Mouse (Mus musculus): ENCODE results near the gene Fat3. TPM values are rescaled to one million over a fixed set of nuclear protein-coding genes. Genes with fewer than 3 reads are reported as not detected.
A peak's percentile ranks its signal among the peaks of the same experiment; 100 is the strongest.

Gene Fat3
- polyA plus RNA-seq, 1 experiment from 2014 or later = 1.1 TPM

GRCm38 (mm10) chr9:16002991-16003390, 498.1 kb downstream of the Fat3 start:
- Histone ChIP-seq H3K27ac (replicated peaks) (no peak overlapping the region), H3K36me3 (peaks cover 9% of the 10 kb centered on the region; the same call in 1 of the 2 replicates), H3K27me3 (replicated peaks) (no peaks in the 10 kb centered on the region), H3K4me2 (no peak overlapping the region), H3K9me3 (no peaks in the 10 kb centered on the region), H3K9ac (no peak overlapping the region), H3K4me3 (no peak overlapping the region), H3K4me1 (no peaks in the 10 kb centered on the region)
- ATAC-seq (ENCODE audit: extremely low read depth, insufficient number of reproducible peaks, low FRiP score, low TSS enrichment) = no peak
- WGBS = 75% methylated on average over 1 of the region's 1 CpGs

- Histone ChIP-seq H3K27me3 (replicated peaks) (no peaks in the 10 kb centered on the region), H3K4me3 (no peak overlapping the region), H3K9ac (no peak overlapping the region), H3K4me2 (no peak overlapping the region), H3K27ac (replicated peaks) (no peak overlapping the region), H3K36me3 (peaks cover 11% of the 10 kb centered on the region; the same call in 1 of the 2 replicates), H3K9me3 (no peaks in the 10 kb centered on the region), H3K4me1 (no peaks in the 10 kb centered on the region)
- ATAC-seq (ENCODE audit: extremely low read depth, insufficient number of reproducible peaks, low FRiP score, low TSS enrichment) = no peak
- WGBS = 82% methylated on average over 7 of the region's 7 CpGs
Measured at GRCm38 (mm10) chr9:15994762-15995161, 506.3 kb downstream of the Fat3 start.

- Histone ChIP-seq H3K36me3 (peaks cover 7% of the 10 kb centered on the region; the same call in 1 of the 2 replicates), H3K4me3 (no peak overlapping the region), H3K4me2 (no peak overlapping the region), H3K4me1 (no peaks in the 10 kb centered on the region), H3K27ac (replicated peaks) (no peak overlapping the region), H3K27me3 (replicated peaks) (no peaks in the 10 kb centered on the region), H3K9ac (no peak overlapping the region), H3K9me3 (no peaks in the 10 kb centered on the region)
- WGBS = 84% methylated on average over 4 of the region's 4 CpGs
- ATAC-seq (ENCODE audit: extremely low read depth, insufficient number of reproducible peaks, low FRiP score, low TSS enrichment) = no peak
Measured at GRCm38 (mm10) chr9:15994177-15994576, 506.9 kb downstream of the Fat3 start.

- H3K9me3 ChIP-seq = no peaks in the 10 kb centered on the region
- 72% methylated on average over 7 of the region's 7 CpGs for WGBS
Measured at GRCm38 (mm10) chr9:15992158-15992846, 508.8 kb downstream of the Fat3 start.

GRCm38 (mm10) chr9:15978317-15978716, 522.8 kb downstream of the Fat3 start:
- Histone ChIP-seq H3K27me3 (replicated peaks) (no peaks in the 10 kb centered on the region), H3K9me3 (no peaks in the 10 kb centered on the region), H3K4me1 (peaks cover 8% of the 10 kb centered on the region), H3K36me3 (no peaks in the 10 kb centered on the region), H3K9ac (no peak overlapping the region), H3K4me3 (no peak overlapping the region), H3K27ac (replicated peaks) (no peak overlapping the region), H3K4me2 (no peak overlapping the region)
- ATAC-seq (ENCODE audit: extremely low read depth, insufficient number of reproducible peaks, low FRiP score, low TSS enrichment) = no peak
- 86% methylated on average over 14 of the region's 14 CpGs for WGBS

More at GRCm38 (mm10) chr9:15992158-15992846, 508.8 kb downstream of the Fat3 start:
- no peak overlapping the region for H3K4me2 ChIP-seq
- ATAC-seq (ENCODE audit: extremely low read depth, insufficient number of reproducible peaks, low FRiP score, low TSS enrichment) = no peak
- no peaks in the 10 kb centered on the region for H3K27me3 ChIP-seq (replicated peaks)
- H3K4me1 ChIP-seq = no peaks in the 10 kb centered on the region
- no peak overlapping the region for H3K9ac ChIP-seq
- no peak overlapping the region for H3K4me3 ChIP-seq
- H3K27ac ChIP-seq (replicated peaks) = no peak overlapping the region
- no peaks in the 10 kb centered on the region for H3K36me3 ChIP-seq

- no peaks in the 10 kb centered on the region for H3K36me3 ChIP-seq
- H3K9ac ChIP-seq = no peak overlapping the region
- H3K4me2 ChIP-seq = peak overlapping the region; percentile 30
- ATAC-seq (ENCODE audit: extremely low read depth, insufficient number of reproducible peaks, low FRiP score, low TSS enrichment) = no peak
- H3K9me3 ChIP-seq = no peaks in the 10 kb centered on the region
- H3K4me3 ChIP-seq = no peak overlapping the region
- peak overlapping the region; percentile 40; the same call in 1 of the 2 replicates for H3K27ac ChIP-seq (replicated peaks)
- H3K4me1 ChIP-seq = peaks cover 8% of the 10 kb centered on the region
- H3K27me3 ChIP-seq (replicated peaks) = no peaks in the 10 kb centered on the region
- 38% methylated on average over 12 of the region's 12 CpGs for WGBS
Measured at GRCm38 (mm10) chr9:15976959-15977663, 524.0 kb downstream of the Fat3 start.

GRCm38 (mm10) chr9:15975999-15976398, 525.1 kb downstream of the Fat3 start:
- no peaks in the 10 kb centered on the region for H3K9me3 ChIP-seq
- H3K4me1 ChIP-seq = peaks cover 8% of the 10 kb centered on the region
- H3K27me3 ChIP-seq (replicated peaks) = no peaks in the 10 kb centered on the region
- H3K4me2 ChIP-seq = no peak overlapping the region
- H3K9ac ChIP-seq = no peak overlapping the region
- H3K27ac ChIP-seq (replicated peaks) = no peak overlapping the region
- no peaks in the 10 kb centered on the region for H3K36me3 ChIP-seq
- H3K4me3 ChIP-seq = no peak overlapping the region
- no peak for ATAC-seq (ENCODE audit: extremely low read depth, insufficient number of reproducible peaks, low FRiP score, low TSS enrichment)
- WGBS = 84% methylated on average over 2 of the region's 2 CpGs

- no peak overlapping the region for H3K4me3 ChIP-seq
- H3K27ac ChIP-seq (replicated peaks) = no peak overlapping the region
- no peaks in the 10 kb centered on the region for H3K27me3 ChIP-seq (replicated peaks)
- no peak for ATAC-seq (ENCODE audit: extremely low read depth, insufficient number of reproducible peaks, low FRiP score, low TSS enrichment)
- peaks cover 2% of the 10 kb centered on the region for H3K4me1 ChIP-seq
- no peak overlapping the region for H3K4me2 ChIP-seq
- H3K9ac ChIP-seq = no peak overlapping the region
- H3K36me3 ChIP-seq = no peaks in the 10 kb centered on the region
- WGBS = 55% methylated on average over 1 of the region's 1 CpGs
- no peaks in the 10 kb centered on the region for H3K9me3 ChIP-seq
Measured at GRCm38 (mm10) chr9:15972201-15972600, 528.9 kb downstream of the Fat3 start.

- Histone ChIP-seq H3K4me1 (no peaks in the 10 kb centered on the region), H3K4me2 (no peak overlapping the region), H3K9ac (no peak overlapping the region), H3K9me3 (no peaks in the 10 kb centered on the region), H3K36me3 (no peaks in the 10 kb centered on the region), H3K27me3 (replicated peaks) (no peaks in the 10 kb centered on the region), H3K4me3 (no peak overlapping the region), H3K27ac (replicated peaks) (no peak overlapping the region)
- ATAC-seq (ENCODE audit: extremely low read depth, insufficient number of reproducible peaks, low FRiP score, low TSS enrichment) = no peak
Measured at GRCm38 (mm10) chr9:15971393-15971792, 529.7 kb downstream of the Fat3 start.

GRCm38 (mm10) chr9:15964198-15964597, 536.9 kb downstream of the Fat3 start:
- no peak overlapping the region for H3K27ac ChIP-seq (replicated peaks)
- H3K27me3 ChIP-seq (replicated peaks) = no peaks in the 10 kb centered on the region
- H3K4me2 ChIP-seq = no peak overlapping the region
- no peaks in the 10 kb centered on the region for H3K4me1 ChIP-seq
- no peak overlapping the region for H3K9ac ChIP-seq
- no peak for ATAC-seq (ENCODE audit: extremely low read depth, insufficient number of reproducible peaks, low FRiP score, low TSS enrichment)
- H3K4me3 ChIP-seq = no peak overlapping the region
- H3K36me3 ChIP-seq = no peaks in the 10 kb centered on the region
- 58% methylated on average over 3 of the region's 3 CpGs for WGBS
- no peaks in the 10 kb centered on the region for H3K9me3 ChIP-seq

GRCm38 (mm10) chr9:15962886-15963285, 538.2 kb downstream of the Fat3 start:
- Histone ChIP-seq H3K36me3 (no peaks in the 10 kb centered on the region), H3K9ac (no peak overlapping the region), H3K27ac (replicated peaks) (no peak overlapping the region), H3K9me3 (no peaks in the 10 kb centered on the region), H3K4me3 (no peak overlapping the region), H3K27me3 (replicated peaks) (no peaks in the 10 kb centered on the region), H3K4me1 (no peaks in the 10 kb centered on the region), H3K4me2 (no peak overlapping the region)
- ATAC-seq (ENCODE audit: extremely low read depth, insufficient number of reproducible peaks, low FRiP score, low TSS enrichment) = no peak
- 72% methylated on average over 2 of the region's 2 CpGs for WGBS
